Mouse (Mus musculus) forebrain, embryonic 16.5 days (tissue): ENCODE measurements around the gene Opn1sw. TPM values are rescaled to one million over a fixed set of nuclear protein-coding genes. Genes with fewer than 3 reads are reported as not detected.
"Not testable (repeated sequence)": the region's sequence is repeated elsewhere in the genome, so short reads cannot be mapped to it uniquely, and the experiment has no call there.

ENCODE experiments used
- ATAC-seq: fragments of 200-750 bp; cut with Nextera tagmentation; 2 replicates; pipeline ENCODE4 v1.8.0; 2017; ENCODE audit warnings: mild to moderate bottlenecking, moderate library complexity
- H3K27ac ChIP-seq: fragments of 300-500 bp; sonication (generic); 2 replicates; pipeline ENCODE4 v1.5.1; 2014; ENCODE audit warnings: low read length, control low read depth
- H3K27me3 ChIP-seq: fragments of 300-500 bp; sonication (generic); replicated peaks from 2 replicates; pipeline ENCODE4 v1.6.1; 2014; ENCODE audit warnings: low read length; ENCODE audit not compliant: control insufficient read depth, insufficient read depth
- H3K36me3 ChIP-seq: fragments of 300-500 bp; sonication (generic); 2 replicates; pipeline ENCODE4 v1.6.1; 2014; ENCODE audit not compliant: control insufficient read depth, insufficient read depth
- H3K4me1 ChIP-seq: fragments of 300-500 bp; sonication (generic); replicated peaks from 2 replicates; pipeline ENCODE4 v1.6.1; 2014; ENCODE audit warnings: low read length; ENCODE audit not compliant: control insufficient read depth, insufficient read depth
- H3K4me2 ChIP-seq: fragments of 300-500 bp; sonication (generic); 2 replicates; pipeline ENCODE4 v1.6.1; 2014; ENCODE audit warnings: mild to moderate bottlenecking, low read length, control low read depth
- H3K4me3 ChIP-seq: fragments of 300-500 bp; sonication (generic); replicated peaks from 2 replicates; pipeline ENCODE4 v1.5.1; 2014; ENCODE audit warnings: mild to moderate bottlenecking, low read length, control low read depth
- H3K9ac ChIP-seq: fragments of 300-500 bp; sonication (generic); replicated peaks from 2 replicates; pipeline ENCODE4 v1.6.1; 2014; ENCODE audit warnings: low read depth, low read length, control low read depth
- H3K9me3 ChIP-seq: fragments of 300-500 bp; sonication (generic); 2 replicates; pipeline ENCODE4 v1.6.1; 2016; ENCODE audit warnings: low read length; ENCODE audit not compliant: control insufficient read depth
- WGBS: fragments of 180-500 bp; shearing (Covaris S2); extraction: QIAGEN DNeasy Blood & Tissue Kit; methylation state at CpG from one replicate; pipeline ENCODE4 v1.1.7; 2014; 5-methylcytosine and 5-hydroxymethylcytosine counted together
- polyA plus RNA-seq: library from polyadenylated mRNA; unstranded; fragments of >200 nt; fragmentation: Nextera tagmentation; extraction: Ambion mirVana; gene quantifications from 2 replicates; pipeline ENCODE4 v1.2.1, GENCODE M21; 2015

Gene Opn1sw
- polyA plus RNA-seq, 1 experiment from 2014 or later: 0.41 TPM

DNA sequence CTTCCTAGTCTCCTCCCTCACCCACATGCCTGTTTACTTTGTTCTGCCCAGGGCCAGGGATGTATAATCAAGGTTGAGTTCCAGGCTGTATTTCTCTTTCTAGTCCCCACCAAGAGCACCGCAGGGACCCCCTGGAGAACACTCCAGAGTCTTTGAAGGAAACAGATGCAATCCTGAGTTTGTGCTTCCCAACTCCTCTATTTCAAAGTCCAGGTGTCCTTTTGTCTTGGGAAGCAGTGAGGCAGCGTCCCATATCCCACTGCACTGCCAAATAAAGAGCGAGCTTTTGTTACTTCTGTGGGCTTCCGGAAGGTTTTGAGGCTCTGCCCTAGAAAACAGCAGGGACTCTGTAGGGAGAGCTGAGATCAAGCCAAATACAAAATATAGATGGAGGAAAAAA lies 11.6 kb upstream of the Opn1sw start:
- H3K4me3 ChIP-seq: no peak overlapping the region
- WGBS: 68% methylated on average over 4 of the region's 4 CpGs
- peaks cover 19% of the 10 kb centered on the region for H3K4me1 ChIP-seq
- 0 out of 2 replicates have a peak, but pooled peaks cover 2% of the 10 kb centered on the region for H3K36me3 ChIP-seq
- H3K4me2 ChIP-seq: no peak overlapping the region
- no peak overlapping the region for H3K9ac ChIP-seq
- H3K27ac ChIP-seq: no peak overlapping the region
- H3K27me3 ChIP-seq: no peaks in the 10 kb centered on the region; the same call in 1 of the 2 replicates
- no peaks in the 10 kb centered on the region for H3K9me3 ChIP-seq
- no peak for ATAC-seq

DNA sequence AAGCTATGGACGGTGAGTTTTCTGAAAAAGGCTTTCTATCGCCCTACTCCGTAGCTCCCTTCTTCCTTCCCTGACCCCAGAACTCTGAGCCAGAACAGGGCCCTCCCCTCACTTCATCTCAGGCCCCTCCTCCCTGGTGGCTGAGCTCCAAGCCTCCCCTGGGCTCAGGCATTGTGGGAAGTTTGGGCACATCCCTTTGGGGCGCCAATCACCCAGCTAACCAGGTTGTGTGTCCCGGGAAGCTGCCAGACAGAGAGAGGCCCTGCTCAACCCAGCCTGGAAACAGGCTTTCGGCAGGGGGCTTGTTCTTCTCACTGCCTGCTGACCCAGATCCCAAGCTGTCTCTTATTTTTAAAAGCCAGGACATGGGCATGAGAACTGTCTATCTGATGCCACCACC lies 9.3 kb upstream of the Opn1sw start:
- Histone ChIP-seq H3K9ac (peak overlapping the region; percentile 75), H3K4me1 (peaks cover 16% of the 10 kb centered on the region), H3K4me3 (peak overlapping the region; percentile 80), H3K36me3 (0 out of 2 replicates have a peak, but pooled peaks cover 2% of the 10 kb centered on the region), H3K27me3 (no peaks in the 10 kb centered on the region; the same call in 1 of the 2 replicates), H3K27ac (peak overlapping the region; percentile 75), H3K4me2 (peak overlapping the region; percentile 69), H3K9me3 (no peaks in the 10 kb centered on the region)
- WGBS: under 1% methylated on average over 6 of the region's 6 CpGs
- ATAC-seq: peak; percentile 68

DNA sequence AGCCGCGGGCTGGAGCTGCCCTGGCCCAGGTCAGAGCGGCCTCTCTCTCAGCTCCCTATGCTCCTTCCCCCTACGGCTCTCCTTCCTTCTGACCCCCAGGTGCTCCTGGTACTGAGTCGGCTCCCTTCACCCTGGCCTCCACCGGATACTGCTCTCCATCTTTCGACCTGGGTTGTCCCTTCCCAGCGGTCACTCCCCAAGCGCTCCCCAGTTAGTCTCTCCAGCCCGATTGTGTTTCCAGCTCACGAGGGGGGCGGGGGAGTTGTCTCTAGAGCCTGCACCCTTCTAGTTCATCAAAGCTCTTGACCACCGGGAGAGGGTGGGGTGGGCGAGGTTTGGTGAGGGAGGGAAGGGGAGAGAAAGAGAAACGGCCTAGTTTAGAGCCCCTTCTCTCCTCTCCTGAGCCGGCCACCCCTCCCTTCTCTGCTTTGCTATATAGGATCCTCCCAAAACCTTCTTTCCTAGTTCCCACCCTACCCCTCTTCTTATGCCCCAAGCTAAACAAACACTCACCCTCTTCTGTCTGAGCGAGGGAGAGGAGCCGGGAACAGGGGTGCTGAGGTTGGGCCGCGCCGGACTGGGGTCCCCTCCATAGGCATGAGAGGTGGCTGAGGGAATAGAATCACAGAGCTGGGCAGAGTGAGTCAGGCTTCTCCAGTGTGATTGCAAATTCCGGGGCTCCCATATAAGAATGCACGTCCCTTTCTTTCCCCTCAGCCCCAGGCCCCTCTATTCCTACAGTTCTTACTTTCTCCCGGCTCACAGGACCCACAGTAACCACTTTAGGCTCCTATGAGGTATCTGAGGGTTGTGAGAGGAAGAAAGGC lies 8.7 kb upstream of the Opn1sw start:
- H3K4me3 ChIP-seq: peak overlapping the region; percentile 80
- 0 out of 2 replicates have a peak, but pooled peaks cover 2% of the 10 kb centered on the region for H3K36me3 ChIP-seq
- H3K9ac ChIP-seq: peak overlapping the region; percentile 75
- 3% methylated on average over 23 of the region's 24 CpGs for WGBS
- H3K27me3 ChIP-seq: no peaks in the 10 kb centered on the region
- H3K4me2 ChIP-seq: peak overlapping the region; percentile 69
- peak overlapping the region; percentile 75 for H3K27ac ChIP-seq
- H3K4me1 ChIP-seq: peaks cover 15% of the 10 kb centered on the region
- no peaks in the 10 kb centered on the region for H3K9me3 ChIP-seq
- peak; percentile 23 for ATAC-seq

DNA sequence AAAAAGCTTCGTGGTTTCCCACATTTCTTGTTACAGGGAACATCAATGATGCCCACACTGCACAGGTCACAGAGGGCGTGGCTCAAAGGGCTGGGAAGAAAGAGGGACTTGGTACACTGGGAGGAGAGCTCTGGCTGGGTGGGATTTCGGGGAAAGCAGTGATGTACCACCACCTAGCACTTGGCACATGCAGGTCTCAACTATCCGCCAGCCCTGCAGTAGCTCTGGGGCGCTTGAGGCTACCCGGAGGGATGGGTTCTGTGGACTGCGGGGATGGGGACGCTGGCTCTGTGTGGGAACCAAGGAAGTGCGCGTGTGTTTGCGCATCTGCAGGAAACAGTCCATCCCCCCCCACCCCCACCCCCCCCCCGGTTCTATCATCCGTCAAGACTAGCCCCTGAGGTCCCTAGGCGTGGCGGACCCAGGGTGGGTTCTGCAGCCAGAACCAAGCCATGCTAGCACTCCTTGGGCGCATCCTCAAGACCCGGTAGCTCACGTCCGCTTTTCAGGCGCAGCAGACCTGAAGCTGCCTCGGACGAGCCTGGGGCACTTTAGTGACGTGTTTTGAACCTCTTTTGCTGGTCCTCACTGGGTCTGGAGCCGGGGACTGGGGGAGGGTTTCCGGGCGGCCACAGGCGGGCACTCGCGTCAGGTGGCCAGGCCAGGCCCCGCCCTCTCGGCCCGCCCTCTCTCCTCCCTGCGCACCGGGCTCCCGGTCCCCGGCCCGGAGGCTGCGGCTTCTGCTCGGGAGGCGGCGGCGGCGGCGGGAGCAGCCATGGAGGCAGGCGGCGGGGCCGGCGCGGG lies 7.8 kb upstream of the Opn1sw start, which contains the start of gene Ccdc136:
Gene Ccdc136 (plus strand): TSS at position 400 of the 804 bp plus-strand sequence.
- under 1% methylated on average over 43 of the region's 49 CpGs for WGBS
- peak; percentile 90 for ATAC-seq
- H3K27me3 ChIP-seq: no peaks in the 10 kb centered on the region
- 0 out of 2 replicates have a peak, but pooled peaks cover 2% of the 10 kb centered on the region for H3K36me3 ChIP-seq
- peak within 1 kb of the TSS; percentile 80 for H3K4me3 ChIP-seq
- H3K9ac ChIP-seq: peak within 1 kb of the TSS; percentile 75
- H3K27ac ChIP-seq: peak within 1 kb of the TSS; percentile 75
- H3K9me3 ChIP-seq: no peaks in the 10 kb centered on the region
- H3K4me2 ChIP-seq: peak within 1 kb of the TSS; percentile 69
- peaks cover 15% of the 10 kb centered on the region for H3K4me1 ChIP-seq

DNA sequence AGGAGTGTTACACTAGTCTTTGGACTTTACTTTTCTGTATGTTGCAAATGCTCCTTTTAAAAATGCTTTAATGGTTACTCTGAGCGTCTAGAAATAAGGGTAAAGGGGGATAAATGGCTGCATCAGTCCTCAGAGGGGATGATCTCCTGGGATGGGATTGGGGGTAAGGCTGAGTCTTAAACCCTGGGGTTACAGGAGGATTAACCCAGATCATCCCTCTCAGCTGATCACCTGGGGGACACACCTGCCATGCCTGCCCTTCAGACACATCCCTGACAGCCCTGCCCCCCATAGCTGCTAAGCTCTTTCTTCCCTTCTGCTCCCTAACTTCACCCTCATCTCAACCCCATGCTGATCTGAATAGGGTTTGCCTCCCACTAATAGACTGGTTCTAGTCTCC lies 6.0 kb upstream of the Opn1sw start:
- 32% methylated on average over 1 of the region's 1 CpGs for WGBS
- H3K9ac ChIP-seq: no peak overlapping the region
- H3K27ac ChIP-seq: no peak overlapping the region
- H3K4me1 ChIP-seq: peaks cover 17% of the 10 kb centered on the region
- no peak for ATAC-seq
- no peaks in the 10 kb centered on the region for H3K9me3 ChIP-seq
- H3K4me2 ChIP-seq: no peak overlapping the region
- H3K36me3 ChIP-seq: 0 out of 2 replicates have a peak, but pooled peaks cover 2% of the 10 kb centered on the region
- no peaks in the 10 kb centered on the region for H3K27me3 ChIP-seq
- H3K4me3 ChIP-seq: no peak overlapping the region

DNA sequence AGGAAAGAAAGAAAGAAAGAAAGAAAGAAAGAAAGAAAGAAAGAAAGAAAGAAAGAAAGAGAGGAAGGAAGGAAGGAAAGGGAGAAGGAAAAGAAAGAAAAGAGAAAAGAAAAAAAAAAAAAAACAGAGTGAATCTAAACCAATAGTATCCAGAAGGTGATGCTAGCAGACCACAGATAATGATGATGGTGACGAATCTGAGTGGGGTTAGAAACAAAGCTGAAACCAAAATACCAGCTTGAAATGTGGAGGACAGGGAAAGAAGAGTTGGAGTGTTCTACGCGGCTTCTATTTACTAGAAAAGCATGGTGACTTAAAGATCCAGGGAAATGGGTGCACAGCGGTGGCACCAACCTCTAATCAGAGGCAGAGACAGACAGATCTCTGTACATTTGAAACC lies 3.5 kb upstream of the Opn1sw start:
- H3K9me3 ChIP-seq: no peaks in the 10 kb centered on the region
- no peak overlapping the region for H3K4me2 ChIP-seq
- no peaks in the 10 kb centered on the region for H3K27me3 ChIP-seq
- ATAC-seq: no peak
- H3K27ac ChIP-seq: no peak overlapping the region
- H3K4me1 ChIP-seq: peaks cover 19% of the 10 kb centered on the region
- H3K36me3 ChIP-seq: no peaks in the 10 kb centered on the region
- H3K9ac ChIP-seq: no peak overlapping the region
- no peak overlapping the region for H3K4me3 ChIP-seq
- WGBS: 76% methylated on average over 4 of the region's 4 CpGs

DNA sequence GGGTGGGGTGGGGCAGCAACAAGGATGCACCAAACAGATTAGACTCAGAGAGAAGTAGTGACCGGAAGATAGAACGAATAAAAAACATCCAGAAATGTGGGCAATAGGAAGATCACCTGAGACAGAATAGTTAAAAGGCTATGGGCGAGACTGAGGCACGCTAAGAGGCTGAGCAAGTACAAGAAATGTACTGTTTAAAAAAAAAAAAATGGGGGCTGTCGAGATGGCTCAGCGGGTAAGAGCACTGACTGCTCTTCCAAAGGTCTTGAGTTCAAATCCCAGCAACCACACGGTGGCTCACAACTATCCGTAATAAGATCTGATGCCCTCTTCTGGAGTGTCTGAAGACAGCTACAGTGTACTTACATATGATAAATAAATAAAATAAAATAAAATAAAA lies 3.0 kb upstream of the Opn1sw start:
- 78% methylated on average over 8 of the region's 8 CpGs for WGBS
- not testable (repeated sequence) for ATAC-seq, H3K27ac ChIP-seq

DNA sequence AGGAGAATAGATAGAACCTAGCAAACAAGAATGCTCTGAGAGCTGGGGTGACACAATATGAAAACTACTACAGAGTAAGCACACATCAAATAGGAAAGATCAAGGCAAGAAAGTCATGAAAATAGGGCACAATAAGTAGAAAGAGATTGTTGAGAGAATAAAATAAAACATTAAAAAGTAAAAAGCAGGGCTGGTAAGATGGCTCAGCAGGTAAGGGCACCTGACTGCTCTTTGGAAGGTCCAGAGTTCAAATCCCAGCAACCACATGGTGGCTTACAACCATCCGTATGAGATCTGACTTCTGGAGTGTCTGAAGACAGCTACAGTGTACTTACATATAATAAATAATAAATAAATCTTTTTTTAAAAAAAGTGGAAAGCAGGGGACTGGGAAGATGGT lies 2.2 kb upstream of the Opn1sw start:
- 85% methylated on average over 1 of the region's 1 CpGs for WGBS
- not testable (repeated sequence) for H3K36me3 ChIP-seq, H3K4me2 ChIP-seq, H3K27ac ChIP-seq, H3K9ac ChIP-seq, H3K9me3 ChIP-seq, H3K27me3 ChIP-seq, H3K4me3 ChIP-seq, ATAC-seq
- peaks cover 13% of the 10 kb centered on the region for H3K4me1 ChIP-seq

More for the DNA sequence above, 3.0 kb upstream of the Opn1sw start:
- H3K9ac ChIP-seq, H3K9me3 ChIP-seq, H3K36me3 ChIP-seq, H3K27me3 ChIP-seq, H3K4me3 ChIP-seq, H3K4me2 ChIP-seq: not testable (repeated sequence)
- peaks cover 19% of the 10 kb centered on the region for H3K4me1 ChIP-seq

DNA sequence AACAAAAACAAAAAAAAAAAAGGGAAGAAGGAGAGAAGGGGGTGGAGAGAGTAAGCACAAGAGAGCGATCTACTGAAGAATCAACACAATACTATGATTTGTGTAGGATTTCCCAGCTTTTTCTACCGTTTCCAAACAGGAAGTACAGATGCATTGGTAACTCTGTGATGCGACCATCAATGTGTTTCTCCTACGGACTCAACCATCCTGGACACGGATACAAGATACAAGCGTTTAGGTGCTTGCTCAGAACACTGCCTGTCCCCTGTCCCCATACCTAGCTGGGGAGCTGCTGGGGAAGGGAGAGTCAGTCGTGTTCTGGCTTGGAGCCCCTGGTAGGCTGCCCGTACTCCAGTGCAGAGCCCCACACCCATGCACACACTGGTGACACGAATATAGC lies 1.2 kb upstream of the Opn1sw start:
- no peak overlapping the region for H3K9ac ChIP-seq
- WGBS: 54% methylated on average over 9 of the region's 9 CpGs
- H3K4me1 ChIP-seq: peaks cover 13% of the 10 kb centered on the region
- no peak for ATAC-seq
- H3K27ac ChIP-seq: no peak overlapping the region
- H3K9me3 ChIP-seq: no peaks in the 10 kb centered on the region
- no peaks in the 10 kb centered on the region for H3K36me3 ChIP-seq
- no peak overlapping the region for H3K4me2 ChIP-seq
- H3K27me3 ChIP-seq: no peaks in the 10 kb centered on the region
- H3K4me3 ChIP-seq: no peak overlapping the region
